Mouse (Mus musculus) adrenal gland, adult 8-10 months (tissue): ENCODE measurements around the gene Ccr4. TPM values are rescaled to one million over a fixed set of nuclear protein-coding genes. Genes with fewer than 3 reads are reported as not detected.
"Not testable (repeated sequence)": the region's sequence is repeated elsewhere in the genome, so short reads cannot be mapped to it uniquely, and the experiment has no call there.

Source experiments
- DNase-seq: peaks from one replicate; pipeline ENCODE4 v3.0.0; 2022
- total RNA-seq, 4 experiments: library from RNA; stranded (reverse); gene quantifications; 2 replicates each; pipeline ENCODE4 v1.2.4; 2022

The Ccr4 gene
- total RNA-seq, 4 experiments from 2014 or later = not detected

- DNase-seq = no peak
Observed at GRCm38 (mm10) chr9:114522041-114522440, 17.3 kb upstream of the Ccr4 start.

GRCm38 (mm10) chr9:114520529-114520928 lies 15.8 kb upstream of the Ccr4 start:
- DNase-seq = not testable (repeated sequence)

- DNase-seq = no peak
Observed at GRCm38 (mm10) chr9:114518812-114519477, 14.2 kb upstream of the Ccr4 start.

DNA sequence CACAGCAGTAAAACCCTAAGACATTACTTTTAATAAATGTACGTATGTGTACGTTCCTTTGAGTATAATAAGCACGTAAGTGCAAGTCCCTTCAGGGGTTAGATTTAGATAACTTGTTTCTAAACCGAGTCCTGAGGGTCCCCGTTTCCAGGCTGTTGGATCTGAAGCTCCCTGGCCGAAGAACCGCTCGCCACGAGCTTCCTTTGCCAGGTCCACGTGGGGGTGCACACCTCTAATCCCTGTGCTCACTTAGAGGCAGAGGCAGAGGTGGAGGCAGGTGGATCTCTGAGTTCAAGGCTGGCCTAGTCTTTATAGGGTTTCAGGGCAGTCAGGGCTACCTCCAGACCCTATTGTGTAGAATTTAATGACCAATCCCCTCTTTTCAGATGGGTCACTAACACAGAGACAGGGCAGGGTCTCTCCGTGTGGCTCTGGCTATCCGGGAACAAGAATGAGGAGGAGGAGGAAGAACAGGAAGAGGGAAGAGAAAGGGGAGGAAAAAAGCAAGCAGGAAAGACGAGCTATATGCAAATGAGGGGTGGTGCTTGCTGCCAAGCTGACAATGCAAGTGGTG lies 13.3 kb upstream of the Ccr4 start:
- no peak for DNase-seq

DNA sequence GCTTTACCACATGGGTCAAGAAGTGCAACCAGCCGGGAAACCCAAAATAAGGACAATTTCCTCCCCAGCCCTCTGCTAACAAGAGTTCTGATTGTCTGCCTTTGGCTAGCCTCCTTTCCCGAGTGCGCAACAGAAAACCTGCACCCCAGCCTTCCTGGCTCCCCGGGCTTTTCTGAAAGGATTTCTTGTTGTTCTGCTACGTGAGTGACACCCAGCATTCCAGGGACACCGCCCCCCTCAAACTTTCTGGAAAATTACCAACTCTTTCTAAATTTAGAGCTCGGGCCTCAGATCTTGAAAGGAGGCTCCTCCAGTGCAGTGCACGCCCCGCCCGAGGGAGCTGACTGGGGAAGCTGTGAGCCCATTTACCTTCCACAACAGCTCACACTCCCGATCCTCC lies 10.6 kb upstream of the Ccr4 start, which contains the start of gene C130032M10Rik:
Gene C130032M10Rik, plus strand, starts transcription at position 334 of the 400 bp plus-strand sequence.
- no peak for DNase-seq

DNA sequence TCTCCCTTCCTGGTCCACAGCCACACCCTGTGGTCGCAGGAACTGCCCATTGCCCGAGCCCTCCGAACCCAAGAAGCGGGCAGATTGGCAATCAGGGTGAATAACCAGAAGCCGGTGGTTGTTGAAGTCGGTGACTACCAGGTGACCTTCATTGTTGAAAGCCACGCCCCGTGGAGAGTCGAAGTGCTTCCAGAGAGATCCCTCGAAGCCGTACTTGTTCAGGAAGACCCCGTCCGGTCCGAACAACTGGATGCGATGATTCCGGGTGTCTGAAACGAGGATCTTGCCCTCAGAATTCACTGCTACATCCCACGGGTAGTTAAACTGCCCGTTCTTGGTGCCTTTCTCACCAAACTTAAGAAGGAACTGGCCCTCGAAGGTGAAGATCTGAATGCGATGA lies 8.1 kb upstream of the Ccr4 start:
- DNase-seq = no peak

GRCm38 (mm10) chr9:114509785-114510184 lies 5.1 kb upstream of the Ccr4 start:
- no peak for DNase-seq

DNA sequence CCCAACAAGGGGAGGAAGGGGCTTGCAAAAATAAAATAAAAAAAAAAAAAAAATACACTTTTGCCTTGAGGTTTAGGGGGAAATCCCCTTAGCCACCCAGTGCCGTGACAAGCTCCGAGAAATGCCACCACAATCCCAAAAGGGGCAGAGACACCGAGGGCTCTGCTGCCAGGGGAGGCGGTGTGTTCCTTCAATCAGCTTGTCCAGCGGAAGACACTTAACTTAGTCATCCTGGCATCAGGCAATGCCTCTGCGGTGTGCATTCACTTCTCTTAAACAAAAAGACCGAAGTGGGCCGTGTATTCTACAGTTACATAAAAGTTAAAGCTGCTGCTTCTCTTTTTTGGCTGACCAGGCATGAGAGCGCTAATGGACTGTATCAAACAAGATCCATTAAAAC lies 2.7 kb upstream of the Ccr4 start:
- no peak for DNase-seq

GRCm38 (mm10) chr9:114506564-114506963 lies 1.8 kb upstream of the Ccr4 start:
- no peak for DNase-seq

GRCm38 (mm10) chr9:114502711-114503427 lies 1.8 kb downstream of the Ccr4 start:
- DNase-seq = no peak

- DNase-seq = no peak
Observed at GRCm38 (mm10) chr9:114501913-114502312, 2.8 kb downstream of the Ccr4 start.

- DNase-seq = no peak
Observed at GRCm38 (mm10) chr9:114501111-114501510, 3.6 kb downstream of the Ccr4 start.

DNA sequence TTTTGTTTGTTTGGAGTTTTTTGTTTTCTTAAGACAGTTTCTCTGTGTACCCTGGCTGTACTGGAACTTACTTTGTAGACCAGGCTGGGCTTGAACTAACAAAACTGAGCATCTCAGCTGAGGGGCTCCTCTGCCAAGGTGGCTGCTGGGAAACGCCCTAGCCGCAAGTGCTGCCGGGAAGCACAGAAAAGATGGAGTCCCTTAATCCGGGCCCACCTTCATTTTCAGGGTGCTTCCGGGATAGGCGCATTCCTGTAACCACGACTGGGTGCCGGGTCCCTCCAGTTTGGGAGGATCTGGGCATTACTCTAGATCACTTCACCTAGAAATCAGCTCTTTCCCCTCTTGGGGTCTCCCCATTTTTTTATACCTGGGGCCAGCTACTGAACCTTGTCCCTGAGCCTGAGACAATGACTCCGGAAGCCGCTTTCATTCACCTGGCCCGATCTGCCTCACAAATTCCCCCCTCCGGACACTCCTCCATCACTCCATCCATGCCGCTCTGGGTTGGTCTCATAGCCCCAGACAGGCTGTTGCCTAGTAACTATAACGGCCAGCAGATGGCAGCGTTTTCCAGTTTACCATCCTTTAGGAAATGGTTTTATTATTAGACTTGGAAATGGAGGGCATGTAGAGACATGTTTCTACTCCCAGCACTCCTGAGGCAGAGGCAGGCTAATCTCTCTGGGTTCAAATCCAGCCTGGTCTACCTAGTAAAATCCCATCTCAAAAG lies 4.8 kb downstream of the Ccr4 start:
- peak; percentile 26 for DNase-seq

GRCm38 (mm10) chr9:114498218-114498617 lies 6.5 kb downstream of the Ccr4 start:
- DNase-seq = peak; percentile 45

DNA sequence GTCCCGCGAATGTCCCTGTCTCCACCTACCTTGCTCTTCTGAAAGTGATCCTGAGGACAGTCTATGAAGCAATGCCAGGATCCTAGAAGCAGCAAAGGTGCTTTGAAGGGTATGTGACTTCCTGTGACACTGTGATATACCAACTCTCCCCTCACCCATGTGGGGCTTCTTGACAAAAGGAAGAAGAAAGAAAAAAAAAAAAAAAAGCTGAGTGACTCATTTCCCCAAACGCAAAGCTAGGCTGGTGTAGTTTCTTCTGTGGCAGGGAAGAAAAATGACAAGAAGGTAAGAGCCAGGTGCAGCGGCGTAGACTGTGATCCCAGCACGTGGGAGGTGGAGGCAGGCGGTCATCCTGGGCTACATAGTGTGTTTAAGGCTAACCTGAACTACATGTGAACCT lies 8.2 kb downstream of the Ccr4 start:
- DNase-seq = no peak

DNA sequence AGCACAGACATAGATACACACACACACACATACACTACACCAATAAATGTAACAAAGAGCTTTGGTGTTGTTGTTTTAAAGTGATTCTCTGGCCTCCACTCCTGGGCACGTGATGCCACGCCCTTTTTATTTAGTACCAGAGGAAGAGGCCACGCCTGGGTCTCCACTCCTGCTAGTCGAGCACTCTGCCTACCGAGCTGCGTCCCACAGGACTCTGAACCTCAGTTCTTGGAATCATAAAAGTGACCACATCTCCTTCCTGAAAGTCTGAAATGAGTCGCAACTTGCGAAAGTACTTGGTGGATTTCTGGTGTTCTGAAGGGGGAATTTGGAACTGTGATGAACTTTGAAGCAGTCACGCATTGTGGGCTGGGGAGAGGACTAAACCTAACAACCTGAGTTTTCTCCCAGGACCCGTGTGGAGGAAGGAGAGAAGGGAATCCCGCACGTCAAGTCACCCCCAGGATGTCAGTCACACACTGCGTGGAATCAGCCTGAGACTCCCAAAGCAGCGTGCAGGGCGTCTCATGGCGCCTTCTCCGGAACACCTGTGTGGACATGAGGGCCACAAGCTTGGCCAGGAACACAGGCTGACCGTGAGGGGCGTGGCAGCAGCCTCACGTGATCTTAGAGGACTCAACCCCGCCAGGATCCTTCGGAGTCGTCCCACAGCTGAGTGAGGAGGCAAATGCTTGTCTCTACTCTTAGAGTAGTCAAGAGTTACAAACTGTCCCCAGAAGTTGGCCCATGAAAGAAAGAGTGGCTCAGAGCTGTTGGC lies 17.0 kb downstream of the Ccr4 start:
- DNase-seq = no peak

DNA sequence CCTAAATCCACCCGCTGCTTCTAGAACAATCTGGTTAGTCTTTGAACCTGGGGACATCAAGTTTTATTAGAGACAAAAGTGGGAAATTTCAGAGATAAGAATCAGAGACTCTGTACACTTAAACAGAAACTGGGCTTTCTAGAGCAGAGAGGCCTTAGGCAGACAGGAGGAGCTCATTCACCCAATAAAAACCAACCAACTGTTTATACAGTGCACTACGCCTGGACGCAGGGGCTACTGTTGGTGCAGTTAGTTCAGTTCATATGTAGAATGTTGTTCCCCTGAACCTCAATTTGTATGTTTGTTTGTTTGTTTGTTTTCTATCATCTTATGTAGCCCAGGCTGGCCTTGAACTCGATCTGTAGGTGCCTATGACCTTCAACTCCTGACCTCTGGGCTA lies 17.9 kb downstream of the Ccr4 start:
- DNase-seq = no peak

- no peak for DNase-seq
Observed at GRCm38 (mm10) chr9:114484771-114485170, 19.9 kb downstream of the Ccr4 start.

- DNase-seq = no peak
Observed at GRCm38 (mm10) chr9:114480940-114481339, 23.8 kb downstream of the Ccr4 start.

DNA sequence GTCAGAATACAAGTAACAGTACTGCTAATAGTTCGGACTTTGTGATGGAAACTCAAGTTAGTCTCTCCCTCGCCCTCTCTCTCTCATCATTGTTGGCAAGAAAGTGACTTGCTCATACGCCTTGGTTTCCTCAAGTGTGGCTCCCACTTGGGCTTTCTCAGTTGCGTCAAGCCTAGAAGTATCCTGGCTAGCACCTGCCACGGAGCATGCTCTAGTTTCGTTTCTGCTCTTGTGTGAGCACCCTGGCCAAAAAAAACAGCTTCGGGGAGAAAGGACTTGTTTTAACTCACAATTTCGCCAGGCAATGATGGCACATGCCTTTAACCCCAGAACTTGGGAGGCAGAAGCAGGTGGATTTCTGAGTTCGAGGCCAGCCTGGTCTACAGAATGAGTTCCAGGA lies 27.7 kb downstream of the Ccr4 start:
- no peak for DNase-seq

DNA sequence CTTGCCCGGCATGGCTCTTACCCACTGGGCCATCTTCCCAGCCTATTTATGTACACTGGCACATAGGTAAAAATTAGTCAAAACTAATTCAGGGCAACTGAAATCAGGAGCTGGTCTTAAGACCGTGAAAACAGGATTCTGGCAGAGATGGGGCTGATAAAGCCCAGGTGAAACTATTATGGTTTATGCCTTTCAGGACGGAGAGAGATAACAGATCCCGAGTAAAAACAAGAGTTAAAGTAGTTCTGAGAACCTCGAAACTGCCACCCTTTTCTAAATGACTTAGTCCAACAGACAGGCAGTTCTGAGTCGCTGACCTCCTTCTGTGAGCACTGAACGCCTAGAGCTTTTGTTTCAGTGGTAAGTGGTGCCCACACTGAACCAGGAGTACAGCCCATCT lies 32.8 kb downstream of the Ccr4 start:
- no peak for DNase-seq

- DNase-seq = no peak
Observed at GRCm38 (mm10) chr9:114468701-114469100, 36.0 kb downstream of the Ccr4 start.
